Mouse (Mus musculus): ENCODE measurements around the gene Ube2l3. TPM values are rescaled to one million over a fixed set of nuclear protein-coding genes. Genes with fewer than 3 reads are reported as not detected.
A peak's percentile ranks its signal among the peaks of the same experiment; 100 is the strongest.

The Ube2l3 gene
- polyA plus RNA-seq, 1 experiment from 2014 or later = 278 TPM

DNA sequence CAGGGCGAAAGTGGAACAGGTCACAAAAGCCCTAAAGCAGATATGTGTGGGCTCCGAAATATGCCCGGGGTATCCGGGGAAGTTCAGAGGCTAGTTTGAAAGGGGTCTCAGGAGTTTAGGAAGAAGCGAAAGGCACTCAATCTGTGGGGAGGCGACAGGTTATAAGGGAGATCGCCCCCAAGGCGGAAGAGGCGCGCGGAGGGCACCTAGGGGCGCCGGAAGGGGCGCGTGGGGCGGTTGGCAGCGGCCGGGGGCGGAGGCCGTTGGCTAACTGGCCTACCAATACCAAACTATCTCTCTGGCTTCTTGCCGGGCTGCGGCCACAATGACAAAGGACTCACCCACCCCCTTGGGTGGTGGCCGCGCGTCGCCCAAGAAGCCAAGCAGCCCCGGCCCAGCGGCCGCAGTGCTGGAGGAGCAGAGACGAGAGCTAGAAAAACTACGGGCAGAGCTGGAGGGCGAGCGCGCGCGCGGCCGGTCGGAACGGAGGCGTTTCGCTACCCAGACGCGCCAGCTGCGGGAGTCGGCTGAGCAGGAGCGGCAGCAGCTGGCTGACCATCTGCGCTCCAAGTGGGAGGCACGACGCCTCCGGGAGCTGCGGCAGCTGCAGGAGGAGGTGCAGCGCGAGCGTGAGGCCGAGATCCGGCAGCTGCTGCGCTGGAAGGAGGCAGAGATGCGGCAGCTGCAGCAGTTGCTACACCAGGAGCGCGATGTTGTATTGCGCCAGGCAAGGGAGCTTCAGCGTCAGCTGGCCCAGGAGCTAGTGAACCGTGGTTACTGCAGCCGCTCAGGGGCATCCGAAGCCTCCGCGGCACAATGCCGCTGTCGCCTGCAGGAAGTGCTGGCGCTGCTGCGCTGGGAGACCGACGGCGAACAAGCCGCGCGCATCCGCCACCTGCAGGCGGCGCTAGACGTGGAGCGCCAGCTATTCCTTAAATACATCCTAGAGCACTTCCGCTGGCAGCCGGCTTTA lies 6.2 kb upstream of the Ube2l3 start, which contains the start of gene Rimbp3:
TSS of gene Rimbp3 (plus strand) at position 215 of the 973 bp plus-strand sequence.
- Histone ChIP-seq H3K4me3 (ENCODE audit: low read depth, low read length) (peak within 1 kb of the TSS; percentile 57), H3K9me3 (ENCODE audit: control insufficient read depth, low read length) (no peaks in the 10 kb centered on the region), H3K9ac (ENCODE audit: low read length) (peak within 1 kb of the TSS; percentile 61), H3K27me3 (ENCODE audit: control insufficient read depth, insufficient read depth, low read length) (no peaks in the 10 kb centered on the region), H3K36me3 (ENCODE audit: control insufficient read depth, insufficient read depth, low read length) (no peaks in the 10 kb centered on the region), H3K27ac (replicated peaks) (peak within 1 kb of the TSS; percentile 4; the same call in 1 of the 2 replicates), H3K4me2 (replicated peaks; ENCODE audit: low read depth) (peak within 1 kb of the TSS; percentile 100), H3K4me1 (replicated peaks; ENCODE audit: control insufficient read depth, insufficient read depth) (peaks cover 5% of the 10 kb centered on the region; the same call in 1 of the 2 replicates)
- WGBS = under 1% methylated on average over 85 of the region's 85 CpGs
- DNase-seq (ENCODE audit: low spot score) = peak; percentile 90
- TF ChIP-seq EP300 (optimal IDR thresholded peaks at IDR 0.05) = no peak
- peak; percentile 90 for TF ChIP-seq CTCF (IDR thresholded peaks at IDR 0.05; ENCODE audit: low read depth)
- ATAC-seq (ENCODE audit: low FRiP score, low TSS enrichment) = peak; percentile 58

GRCm38 (mm10) chr16:17204990-17205389 lies 2.5 kb upstream of the Ube2l3 start:
- no peaks in the 10 kb centered on the region for H3K36me3 ChIP-seq (ENCODE audit: control insufficient read depth, insufficient read depth, low read length)
- H3K4me3 ChIP-seq (ENCODE audit: low read depth, low read length) = no peak overlapping the region
- H3K4me2 ChIP-seq (replicated peaks; ENCODE audit: low read depth) = no peak overlapping the region
- ATAC-seq (ENCODE audit: low FRiP score, low TSS enrichment) (no peak), DNase-seq (ENCODE audit: low spot score) (peak; percentile 51)
- peak; percentile 83 for TF ChIP-seq CTCF (IDR thresholded peaks at IDR 0.05; ENCODE audit: low read depth)
- TF ChIP-seq EP300 (optimal IDR thresholded peaks at IDR 0.05) = no peak
- no peaks in the 10 kb centered on the region for H3K9me3 ChIP-seq (ENCODE audit: control insufficient read depth, low read length)
- peaks cover 8% of the 10 kb centered on the region; the same call in 1 of the 2 replicates for H3K4me1 ChIP-seq (replicated peaks; ENCODE audit: control insufficient read depth, insufficient read depth)
- WGBS = 4% methylated on average over 6 of the region's 6 CpGs
- no peak overlapping the region for H3K9ac ChIP-seq (ENCODE audit: low read length)
- H3K27ac ChIP-seq (replicated peaks) = no peak overlapping the region
- no peaks in the 10 kb centered on the region for H3K27me3 ChIP-seq (ENCODE audit: control insufficient read depth, insufficient read depth, low read length)

DNA sequence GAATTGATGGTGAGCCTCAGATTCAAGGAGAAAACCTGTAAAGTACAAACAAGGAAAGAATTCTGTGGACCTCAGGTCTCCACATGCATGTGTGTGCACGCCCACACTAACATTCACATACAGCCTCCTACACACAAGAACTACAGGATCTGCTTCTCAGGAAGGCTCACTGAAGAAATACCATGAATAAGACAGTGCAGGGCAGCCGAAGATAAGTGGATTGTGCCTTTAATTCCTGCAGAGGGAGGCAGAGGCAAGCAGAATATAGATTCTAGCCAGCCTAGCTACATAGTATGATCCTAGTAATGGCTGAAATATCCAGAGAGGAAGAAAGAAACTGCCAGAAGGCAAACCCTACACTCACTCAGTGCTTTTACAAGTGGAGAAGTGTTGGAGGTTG lies 472 bp downstream of the Ube2l3 start:
- Histone ChIP-seq H3K27me3 (ENCODE audit: control insufficient read depth, insufficient read depth, low read length) (no peaks in the 10 kb centered on the region), H3K27ac (replicated peaks) (peak overlapping the region; percentile 8; the same call in 1 of the 2 replicates), H3K4me3 (ENCODE audit: low read depth, low read length) (no peak overlapping the region), H3K36me3 (ENCODE audit: control insufficient read depth, insufficient read depth, low read length) (no peaks in the 10 kb centered on the region), H3K4me2 (replicated peaks; ENCODE audit: low read depth) (no peak overlapping the region), H3K9ac (ENCODE audit: low read length) (no peak overlapping the region), H3K9me3 (ENCODE audit: control insufficient read depth, low read length) (no peaks in the 10 kb centered on the region), H3K4me1 (replicated peaks; ENCODE audit: control insufficient read depth, insufficient read depth) (0 out of 2 replicates have a peak, but pooled peaks cover 4% of the 10 kb centered on the region)
- DNase-seq (ENCODE audit: low spot score) = no peak
- peak; percentile 80 for TF ChIP-seq CTCF (IDR thresholded peaks at IDR 0.05; ENCODE audit: low read depth)
- TF ChIP-seq EP300 (optimal IDR thresholded peaks at IDR 0.05) = no peak
- peak; percentile 58 for ATAC-seq (ENCODE audit: low FRiP score, low TSS enrichment)
- 44% methylated on average over 2 of the region's 2 CpGs for WGBS

DNA sequence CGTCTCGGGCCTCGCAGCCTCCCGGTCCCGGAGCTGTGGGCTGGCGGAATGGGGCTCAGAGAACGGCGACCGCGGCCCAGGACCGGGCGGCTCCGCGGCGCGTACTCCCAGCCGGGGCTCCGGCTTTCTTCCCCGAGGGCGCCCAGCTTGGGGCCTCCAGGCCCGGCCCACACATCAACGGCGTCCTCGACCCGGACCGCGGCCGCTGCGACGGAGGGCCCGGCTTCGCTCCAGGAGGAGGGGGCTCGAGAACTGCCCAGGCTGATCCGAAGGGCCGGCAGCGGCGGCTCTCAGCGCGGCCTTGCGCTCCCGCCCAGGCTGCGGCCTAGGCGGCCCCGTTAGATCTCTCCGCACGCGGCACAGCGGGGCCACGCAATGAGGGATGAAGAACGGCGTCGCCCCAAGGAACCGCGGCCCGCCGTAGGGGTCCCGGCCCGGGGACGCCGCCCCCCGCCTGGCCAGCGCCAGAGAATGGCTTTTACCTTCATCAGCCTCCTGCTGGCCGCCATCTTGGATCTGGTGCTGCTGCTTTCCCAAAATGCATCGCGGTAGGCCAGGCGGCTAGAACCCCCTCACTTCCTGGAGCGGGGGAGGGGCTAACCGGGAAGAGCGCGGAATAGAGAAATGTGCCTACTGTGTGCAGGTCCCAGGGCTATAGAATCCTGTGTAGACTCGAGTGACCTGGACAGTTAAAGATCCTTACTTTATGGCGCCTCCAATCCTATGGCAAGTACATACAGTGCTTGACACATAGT lies 1.3 kb downstream of the Ube2l3 start:
- under 1% methylated on average over 69 of the region's 72 CpGs for WGBS
- H3K4me1 ChIP-seq (replicated peaks; ENCODE audit: control insufficient read depth, insufficient read depth) = 0 out of 2 replicates have a peak, but pooled peaks cover 4% of the 10 kb centered on the region
- H3K4me2 ChIP-seq (replicated peaks; ENCODE audit: low read depth) = peak overlapping the region; percentile 68
- H3K4me3 ChIP-seq (ENCODE audit: low read depth, low read length) = peak overlapping the region; percentile 91
- TF ChIP-seq CTCF (IDR thresholded peaks at IDR 0.05; ENCODE audit: low read depth) (no peak), EP300 (optimal IDR thresholded peaks at IDR 0.05) (no peak)
- no peaks in the 10 kb centered on the region for H3K36me3 ChIP-seq (ENCODE audit: control insufficient read depth, insufficient read depth, low read length)
- no peaks in the 10 kb centered on the region for H3K27me3 ChIP-seq (ENCODE audit: control insufficient read depth, insufficient read depth, low read length)
- H3K9ac ChIP-seq (ENCODE audit: low read length) = peak overlapping the region; percentile 99
- peak overlapping the region; percentile 84 for H3K27ac ChIP-seq (replicated peaks)
- no peaks in the 10 kb centered on the region for H3K9me3 ChIP-seq (ENCODE audit: control insufficient read depth, low read length)
- DNase-seq (ENCODE audit: low spot score) = peak; percentile 88
- ATAC-seq (ENCODE audit: low FRiP score, low TSS enrichment) = peak; percentile 85

DNA sequence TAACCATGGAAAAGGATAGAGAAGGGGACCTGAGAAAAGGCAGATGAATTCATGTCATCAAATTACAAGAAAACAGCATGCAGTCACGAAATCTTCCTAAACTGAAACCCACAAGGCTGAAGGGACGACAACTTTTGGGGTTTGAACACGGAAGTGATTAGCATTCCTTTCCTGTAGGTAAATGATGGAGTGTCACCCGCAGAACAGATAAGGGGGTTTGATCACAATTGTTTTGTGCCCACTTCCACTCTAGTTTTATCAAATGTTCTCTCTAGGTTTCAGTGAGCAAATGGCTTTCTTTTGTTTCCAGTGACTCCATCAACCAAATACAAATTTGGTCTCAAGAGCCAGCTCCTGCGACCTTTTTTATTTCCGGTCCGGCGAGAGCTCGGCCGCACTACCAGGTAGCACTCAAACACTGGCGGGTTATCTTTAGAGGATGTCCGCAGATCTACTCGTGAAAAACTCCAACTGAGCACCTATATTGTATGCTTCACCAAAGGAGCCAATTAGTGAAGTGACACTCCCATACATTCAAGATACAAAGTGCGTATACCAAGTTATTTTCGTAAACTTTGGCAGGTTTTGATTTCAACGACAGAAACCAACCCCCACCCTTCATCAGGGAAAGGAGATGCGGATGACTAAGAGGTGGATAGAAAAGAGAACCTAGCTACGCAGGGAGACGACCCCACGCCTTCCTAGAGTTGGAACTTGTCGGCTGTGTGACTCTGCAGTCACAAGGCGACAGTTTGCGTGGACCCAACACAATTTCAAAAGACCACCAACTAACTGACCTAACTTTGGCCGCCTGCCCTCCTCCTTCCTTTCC lies 2.1 kb downstream of the Ube2l3 start:
- no peaks in the 10 kb centered on the region for H3K9me3 ChIP-seq (ENCODE audit: control insufficient read depth, low read length)
- no peak for TF ChIP-seq CTCF (IDR thresholded peaks at IDR 0.05; ENCODE audit: low read depth)
- TF ChIP-seq EP300 (optimal IDR thresholded peaks at IDR 0.05) = no peak
- H3K4me1 ChIP-seq (replicated peaks; ENCODE audit: control insufficient read depth, insufficient read depth) = 0 out of 2 replicates have a peak, but pooled peaks cover 4% of the 10 kb centered on the region
- 3% methylated on average over 24 of the region's 24 CpGs for WGBS
- peak overlapping the region; percentile 99 for H3K9ac ChIP-seq (ENCODE audit: low read length)
- H3K4me2 ChIP-seq (replicated peaks; ENCODE audit: low read depth) = peak overlapping the region; percentile 68
- H3K27ac ChIP-seq (replicated peaks) = peak overlapping the region; percentile 84
- H3K4me3 ChIP-seq (ENCODE audit: low read depth, low read length) = peak overlapping the region; percentile 91
- H3K27me3 ChIP-seq (ENCODE audit: control insufficient read depth, insufficient read depth, low read length) = no peaks in the 10 kb centered on the region
- ATAC-seq (ENCODE audit: low FRiP score, low TSS enrichment) (no peak), DNase-seq (ENCODE audit: low spot score) (no peak)
- no peaks in the 10 kb centered on the region for H3K36me3 ChIP-seq (ENCODE audit: control insufficient read depth, insufficient read depth, low read length)

All from stomach, postnatal 0 days (tissue).